Mouse (Mus musculus) stomach, postnatal 0 days (tissue): ENCODE measurements around the gene Mmp23.

ENCODE experiments used
- CTCF ChIP-seq: IDR thresholded peaks from 2 replicates; pipeline ENCODE4 v1.5.1; 2016; ENCODE audit warnings: antibody characterized with exemption, low read depth, mild to moderate bottlenecking, moderate library complexity
- EP300 ChIP-seq: optimal IDR thresholded peaks from 2 replicates; pipeline ENCODE3; 2016; ENCODE audit warnings: antibody characterized with exemption

DNA sequence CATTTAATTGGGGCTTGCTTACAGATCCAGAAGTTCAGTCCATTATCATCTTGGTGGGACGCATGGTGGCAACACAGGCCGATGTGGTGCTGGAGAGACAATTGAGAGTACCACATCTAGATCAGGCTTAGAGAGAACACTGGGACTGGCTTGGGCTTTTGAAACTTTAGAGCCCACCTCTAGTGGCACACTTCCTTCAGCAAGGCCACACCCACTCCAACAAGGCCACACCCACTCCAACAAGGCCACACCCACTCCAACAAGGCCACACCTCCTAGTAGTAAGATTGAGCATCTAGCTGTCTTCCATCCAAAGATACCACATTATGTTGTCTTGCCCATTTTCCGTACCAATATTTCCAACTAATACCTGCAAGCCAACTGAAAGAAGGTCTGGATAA lies 39.2 kb upstream of the Mmp23 start:
- no peak for TF ChIP-seq CTCF
- TF ChIP-seq EP300, result no peak
